ENCODE assay signal across 9 mouse cellular contexts in the genomic region with DNA sequence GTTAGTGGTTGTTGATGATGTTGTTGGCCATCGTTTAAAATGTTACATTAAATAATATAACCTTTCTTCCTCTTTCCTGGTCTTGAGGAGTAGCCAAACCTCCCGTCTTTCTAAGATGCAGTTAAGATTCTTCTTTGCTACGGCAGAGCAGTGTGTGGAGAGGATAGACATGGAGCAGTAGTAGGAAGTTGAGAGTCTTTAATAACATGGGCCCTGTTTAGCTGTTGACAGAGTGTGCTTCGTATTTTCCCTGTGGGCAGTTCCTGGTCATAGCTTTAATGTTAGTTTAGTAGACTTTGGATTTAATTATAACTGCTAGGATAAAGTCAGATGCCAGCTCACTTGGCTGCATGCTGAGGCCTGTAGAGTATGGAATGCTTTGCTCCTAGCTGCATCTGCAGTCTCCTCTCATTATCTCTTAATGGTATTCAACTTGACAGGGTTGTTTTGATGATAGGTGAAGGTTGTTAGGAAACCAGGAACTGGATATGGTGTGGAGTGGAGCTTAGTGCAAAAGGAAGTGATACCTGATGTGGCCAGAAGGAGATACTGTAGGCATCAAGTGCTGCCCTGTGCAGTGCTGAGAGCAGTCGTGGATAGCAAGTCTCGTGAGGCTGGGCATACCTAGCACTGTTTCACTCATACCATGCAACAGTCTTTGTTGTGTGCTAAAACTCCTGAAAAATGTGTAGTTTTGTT.
DNase-seq lines count a peak whose midpoint lies in the region; ATAC-seq lines count a peak whose summit lies in the region.
"Had no signal": no experiment of that assay in that cellular context is flagged by ENCODE, and none has a peak within 500 bp of the region (broad histone marks: within the 10 kb centered on the region; RNA-seq: fewer than 3 reads in every experiment).

No protein-coding gene starts in this region.

- no peak overlapping the region for H3K9ac ChIP-seq in embryonic facial prominence, embryonic 13.5 days
- H3K9ac ChIP-seq in liver, embryonic 15.5 days, result no peak overlapping the region
- H3K9ac ChIP-seq: limb, embryonic 15.5 days had no signal

- no peaks in the 10 kb centered on the region for H3K27me3 ChIP-seq in embryonic facial prominence, embryonic 13.5 days
- peaks cover 3% of the 10 kb centered on the region; the same call in 1 of the 2 replicates for H3K27me3 ChIP-seq in liver, embryonic 15.5 days
- H3K27me3 ChIP-seq: limb, embryonic 15.5 days had no signal

- 45% methylated on average over 6 of the region's 6 CpGs for WGBS in embryonic facial prominence, embryonic 13.5 days
- 29% methylated on average over 6 of the region's 6 CpGs for WGBS in liver, embryonic 15.5 days (ENCODE audit: insufficient replicate concordance)

- H3K9me3 ChIP-seq in embryonic facial prominence, embryonic 13.5 days, result no peaks in the 10 kb centered on the region
- no peaks in the 10 kb centered on the region for H3K9me3 ChIP-seq in liver, embryonic 15.5 days (replicated peaks)
- H3K9me3 ChIP-seq: limb, embryonic 15.5 days had no signal

- peaks cover 51% of the 10 kb centered on the region for H3K4me1 ChIP-seq in embryonic facial prominence, embryonic 13.5 days
- H3K4me1 ChIP-seq in liver, embryonic 15.5 days (replicated peaks), result peaks cover 21% of the 10 kb centered on the region

- ATAC-seq in embryonic facial prominence, embryonic 13.5 days (ENCODE audit: insufficient number of reproducible peaks, insufficient read depth, low FRiP score, low TSS enrichment, low read depth), result 0 out of 2 replicates have a peak, but pooled peaks have one; percentile 56
- peak; percentile 19; the same call in 1 of the 2 replicates for ATAC-seq in liver, embryonic 15.5 days (ENCODE audit: insufficient read depth)
- no peak for ATAC-seq in erythroblast, adult 5-6 weeks (replicated peaks; ENCODE audit: low FRiP score, poor library complexity, severe bottlenecking)

- DNase-seq in retina, postnatal 1 day, result peak; percentile 60
- DNase-seq in retina, embryonic 14.5 days (ENCODE audit: low spot score), result no peak
- DNase-seq in adrenal gland, postnatal 36 days, result no peak
- no peak for DNase-seq in kidney, adult 11 months
- DNase-seq: cerebellum, adult 2 months had no signal

- no peaks in the 10 kb centered on the region for H3K36me3 ChIP-seq in embryonic facial prominence, embryonic 13.5 days
- no peaks in the 10 kb centered on the region for H3K36me3 ChIP-seq in liver, embryonic 15.5 days (replicated peaks)
- H3K36me3 ChIP-seq: limb, embryonic 15.5 days had no signal

- H3K27ac ChIP-seq in embryonic facial prominence, embryonic 13.5 days, result 0 out of 2 replicates have a peak overlapping the region, but pooled peaks have one; percentile 34
- H3K27ac ChIP-seq in liver, embryonic 15.5 days (replicated peaks), result no peak overlapping the region; the same call in 1 of the 2 replicates
- H3K27ac ChIP-seq: limb, embryonic 15.5 days had no signal

- no peak overlapping the region for H3K4me2 ChIP-seq in embryonic facial prominence, embryonic 13.5 days
- no peak overlapping the region for H3K4me2 ChIP-seq in liver, embryonic 15.5 days
- H3K4me2 ChIP-seq: limb, embryonic 15.5 days had no signal

- no peak overlapping the region for H3K4me3 ChIP-seq in embryonic facial prominence, embryonic 13.5 days
- H3K4me3 ChIP-seq in liver, embryonic 15.5 days (replicated peaks), result no peak overlapping the region
- H3K4me3 ChIP-seq: limb, embryonic 15.5 days had no signal
